Mouse (Mus musculus): ENCODE measurements around the gene 4930518I15Rik. TPM values are rescaled to one million over a fixed set of nuclear protein-coding genes. Genes with fewer than 3 reads are reported as not detected.
"Not testable (repeated sequence)": the region's sequence is repeated elsewhere in the genome, so short reads cannot be mapped to it uniquely, and the experiment has no call there.

The 4930518I15Rik gene
- total RNA-seq, 1 experiment from 2014 or later: 0.65 TPM

DNA sequence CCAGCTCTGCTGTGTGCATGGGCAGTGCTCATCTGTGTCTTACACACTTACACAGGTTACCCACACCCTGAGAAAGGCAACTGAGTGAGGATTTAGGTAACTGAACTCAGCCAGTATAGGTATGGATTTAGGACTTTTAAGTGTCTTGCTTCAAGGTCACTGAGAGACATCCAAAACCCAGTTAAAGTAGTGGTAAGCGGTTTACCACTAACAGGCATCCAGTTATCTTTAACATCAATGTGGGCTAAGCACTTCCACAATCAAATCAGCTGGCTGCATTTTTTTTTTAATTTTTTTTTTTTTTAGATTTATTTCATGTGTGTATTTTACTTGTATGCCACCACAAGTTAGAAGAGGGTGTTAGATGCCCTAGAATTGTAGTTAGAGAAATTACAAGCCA lies 1.4 kb downstream of the 4930518I15Rik start:
- no peak for ATAC-seq (replicated peaks in 1 of 2; ENCODE audit: insufficient read depth in 1 of 2, low FRiP score in 2 of 2, low TSS enrichment in 1 of 2, low read depth in 1 of 2, poor library complexity in 2 of 2, severe bottlenecking in 2 of 2)

- not testable (repeated sequence) for ATAC-seq (replicated peaks in 1 of 2; ENCODE audit: insufficient read depth in 1 of 2, low FRiP score in 2 of 2, low TSS enrichment in 1 of 2, low read depth in 1 of 2, poor library complexity in 2 of 2, severe bottlenecking in 2 of 2)
Measured at GRCm38 (mm10) chr2:156853999-156854771, 3.6 kb downstream of the 4930518I15Rik start.

- not testable (repeated sequence) for ATAC-seq (replicated peaks in 1 of 2; ENCODE audit: insufficient read depth in 1 of 2, low FRiP score in 2 of 2, low TSS enrichment in 1 of 2, low read depth in 1 of 2, poor library complexity in 2 of 2, severe bottlenecking in 2 of 2)
Measured at GRCm38 (mm10) chr2:156853584-156853983, 4.2 kb downstream of the 4930518I15Rik start.

- ATAC-seq (replicated peaks in 1 of 2; ENCODE audit: insufficient read depth in 1 of 2, low FRiP score in 2 of 2, low TSS enrichment in 1 of 2, low read depth in 1 of 2, poor library complexity in 2 of 2, severe bottlenecking in 2 of 2): peak in 1 of 2 experiments; percentile 27; a peak in 1 of 4 replicates
Measured at GRCm38 (mm10) chr2:156850505-156850904, 7.2 kb downstream of the 4930518I15Rik start.

- no peak for ATAC-seq (replicated peaks in 1 of 2; ENCODE audit: insufficient read depth in 1 of 2, low FRiP score in 2 of 2, low TSS enrichment in 1 of 2, low read depth in 1 of 2, poor library complexity in 2 of 2, severe bottlenecking in 2 of 2)
Measured at GRCm38 (mm10) chr2:156848526-156849182, 9.1 kb downstream of the 4930518I15Rik start.

- ATAC-seq (replicated peaks in 1 of 2; ENCODE audit: insufficient read depth in 1 of 2, low FRiP score in 2 of 2, low TSS enrichment in 1 of 2, low read depth in 1 of 2, poor library complexity in 2 of 2, severe bottlenecking in 2 of 2): no peak
Measured at GRCm38 (mm10) chr2:156847653-156848052, 10.1 kb downstream of the 4930518I15Rik start.

GRCm38 (mm10) chr2:156844715-156845114 lies 13.0 kb downstream of the 4930518I15Rik start:
- no peak for ATAC-seq (replicated peaks in 1 of 2; ENCODE audit: insufficient read depth in 1 of 2, low FRiP score in 2 of 2, low TSS enrichment in 1 of 2, low read depth in 1 of 2, poor library complexity in 2 of 2, severe bottlenecking in 2 of 2)

GRCm38 (mm10) chr2:156843331-156843730 lies 14.4 kb downstream of the 4930518I15Rik start:
- ATAC-seq (replicated peaks in 1 of 2; ENCODE audit: insufficient read depth in 1 of 2, low FRiP score in 2 of 2, low TSS enrichment in 1 of 2, low read depth in 1 of 2, poor library complexity in 2 of 2, severe bottlenecking in 2 of 2): no peak

DNA sequence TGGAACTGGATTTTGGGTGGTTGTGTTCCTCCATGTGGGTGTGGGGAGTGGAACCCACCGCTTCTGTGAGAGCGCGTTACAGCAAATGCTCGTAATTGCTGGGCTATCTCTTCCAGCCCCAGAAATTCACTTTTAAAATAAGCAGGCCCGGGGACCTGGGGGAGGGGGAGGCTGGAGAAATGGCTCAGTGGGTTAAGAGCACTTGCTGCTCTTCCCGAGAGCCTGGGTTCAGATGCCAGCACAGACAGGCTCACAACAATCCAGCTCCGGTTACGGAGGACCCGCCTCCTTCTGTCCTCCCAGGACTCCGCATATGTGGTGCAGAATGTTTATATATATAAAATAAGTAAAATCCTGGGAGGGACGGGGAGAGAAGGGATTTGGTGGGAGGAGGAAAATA lies 15.0 kb downstream of the 4930518I15Rik start:
- no peak for ATAC-seq (replicated peaks in 1 of 2; ENCODE audit: insufficient read depth in 1 of 2, low FRiP score in 2 of 2, low TSS enrichment in 1 of 2, low read depth in 1 of 2, poor library complexity in 2 of 2, severe bottlenecking in 2 of 2)

DNA sequence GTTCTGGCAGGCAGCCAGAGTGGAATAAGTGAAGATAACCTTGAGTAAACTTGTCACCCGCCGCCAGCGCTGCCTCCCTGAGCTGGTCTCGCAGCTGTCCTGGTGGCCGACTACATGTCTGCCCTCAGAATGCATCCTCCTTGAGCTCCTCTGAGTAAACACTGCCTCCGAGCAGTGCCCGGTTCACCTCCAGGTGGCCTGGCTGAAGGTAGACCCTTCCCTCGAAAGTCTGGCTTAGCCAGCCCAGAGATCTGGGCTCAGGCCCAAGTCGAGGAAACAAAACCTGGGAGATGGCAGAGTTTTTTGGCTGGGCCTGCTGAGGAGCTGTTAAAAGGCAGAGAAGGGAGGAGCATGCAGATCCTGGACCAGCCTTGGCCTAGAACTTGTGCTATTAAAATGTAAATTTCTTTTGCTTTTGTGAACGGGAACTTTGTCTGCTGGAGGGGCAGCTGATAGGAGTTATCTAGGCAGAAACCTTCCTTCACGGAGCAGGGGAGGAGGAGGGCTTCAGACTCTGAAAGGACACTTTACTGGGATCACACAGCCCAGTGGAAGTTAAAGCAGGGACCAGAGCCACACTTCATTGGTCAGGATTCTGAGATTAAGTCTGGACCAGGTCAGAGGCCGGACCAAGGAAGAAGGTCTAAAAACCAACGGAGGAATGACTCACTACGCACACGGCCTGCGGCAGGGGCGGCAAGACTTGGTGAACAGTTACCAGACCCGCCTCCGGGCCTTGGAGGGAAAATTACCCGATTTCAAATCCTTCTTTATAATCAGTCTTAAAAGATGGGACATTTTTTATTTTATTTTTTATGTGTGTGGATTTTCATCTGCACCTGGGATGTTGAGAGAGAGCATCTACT lies 15.7 kb downstream of the 4930518I15Rik start:
- peak in 1 of 2 experiments; percentile 17; a peak in 2 of 4 replicates for ATAC-seq (replicated peaks in 1 of 2; ENCODE audit: insufficient read depth in 1 of 2, low FRiP score in 2 of 2, low TSS enrichment in 1 of 2, low read depth in 1 of 2, poor library complexity in 2 of 2, severe bottlenecking in 2 of 2)

DNA sequence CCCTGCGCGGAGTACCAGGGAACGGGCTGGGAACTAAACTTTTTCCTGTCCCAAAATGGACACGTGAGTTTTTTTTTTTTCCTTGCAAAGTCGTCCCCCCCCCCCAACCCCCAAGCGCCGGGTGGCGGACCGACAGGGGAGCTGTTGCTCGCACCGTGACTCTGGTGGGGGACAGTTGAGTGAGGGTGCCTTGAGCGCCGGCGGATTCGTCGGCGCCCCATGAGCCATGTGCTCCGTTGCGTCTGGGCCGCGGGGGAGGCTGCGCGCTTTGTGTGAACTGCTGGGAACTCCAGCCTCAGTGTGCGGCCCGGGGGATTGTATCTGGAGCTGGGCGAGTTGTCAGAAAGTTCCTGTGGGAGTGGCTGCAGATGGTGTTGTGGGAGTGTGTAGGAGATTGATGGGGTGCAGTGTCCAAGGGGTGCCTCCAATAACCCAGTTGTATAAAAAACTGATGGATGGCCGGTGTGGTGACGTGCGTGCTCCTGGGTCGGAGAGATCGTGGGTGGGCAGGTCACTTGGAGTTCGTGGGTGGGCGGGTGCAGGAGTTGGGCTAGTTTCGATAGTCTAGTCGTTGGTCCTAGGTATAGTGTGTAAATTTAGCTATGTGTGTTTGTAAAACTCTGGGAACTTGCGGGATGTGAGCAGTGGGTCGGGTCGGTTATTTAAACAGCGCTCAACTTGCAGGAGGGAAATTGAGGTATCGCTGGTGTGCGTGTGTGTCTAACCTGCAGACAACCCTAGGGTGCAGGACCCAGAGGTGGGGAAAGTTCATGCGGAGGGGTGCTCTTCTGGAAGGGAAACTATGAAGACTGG lies 16.5 kb downstream of the 4930518I15Rik start:
- ATAC-seq (replicated peaks in 1 of 2; ENCODE audit: insufficient read depth in 1 of 2, low FRiP score in 2 of 2, low TSS enrichment in 1 of 2, low read depth in 1 of 2, poor library complexity in 2 of 2, severe bottlenecking in 2 of 2): peak; percentile 0 to 33; a peak in 1 of 4 replicates

GRCm38 (mm10) chr2:156840301-156841027 lies 17.3 kb downstream of the 4930518I15Rik start:
- peak in 1 of 2 experiments; percentile 22; a peak in 1 of 4 replicates for ATAC-seq (replicated peaks in 1 of 2; ENCODE audit: insufficient read depth in 1 of 2, low FRiP score in 2 of 2, low TSS enrichment in 1 of 2, low read depth in 1 of 2, poor library complexity in 2 of 2, severe bottlenecking in 2 of 2)

GRCm38 (mm10) chr2:156839319-156840191 lies 18.2 kb downstream of the 4930518I15Rik start, which contains the start of gene Tgif2:
TSS of gene Tgif2 (plus strand) at chr2:156840007.
- peak; percentile 54 to 72 for ATAC-seq (replicated peaks in 1 of 2; ENCODE audit: insufficient read depth in 1 of 2, low FRiP score in 2 of 2, low TSS enrichment in 1 of 2, low read depth in 1 of 2, poor library complexity in 2 of 2, severe bottlenecking in 2 of 2)

DNA sequence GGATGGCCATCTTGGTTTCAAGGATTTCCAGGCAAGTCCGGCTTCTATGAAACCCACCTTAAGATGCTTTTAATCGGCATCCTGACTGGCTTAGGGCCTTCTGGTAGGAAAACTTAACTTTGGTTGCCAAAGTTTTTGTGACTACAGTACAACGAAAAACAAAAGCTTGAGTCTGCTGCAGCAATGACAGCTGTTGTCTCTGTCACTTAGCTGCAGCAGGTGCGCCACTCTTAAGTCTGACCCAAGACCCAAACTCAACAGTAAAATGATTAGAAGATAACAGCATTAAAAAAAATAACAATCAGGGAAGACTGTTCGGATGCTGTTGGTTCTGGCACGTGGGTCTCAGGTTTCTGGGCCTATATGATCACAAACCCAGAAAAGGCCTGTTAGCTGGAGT lies 18.9 kb downstream of the 4930518I15Rik start:
- no peak for ATAC-seq (replicated peaks in 1 of 2; ENCODE audit: insufficient read depth in 1 of 2, low FRiP score in 2 of 2, low TSS enrichment in 1 of 2, low read depth in 1 of 2, poor library complexity in 2 of 2, severe bottlenecking in 2 of 2)

GRCm38 (mm10) chr2:156834336-156834735 lies 23.4 kb downstream of the 4930518I15Rik start:
- no peak for ATAC-seq (replicated peaks in 1 of 2; ENCODE audit: insufficient read depth in 1 of 2, low FRiP score in 2 of 2, low TSS enrichment in 1 of 2, low read depth in 1 of 2, poor library complexity in 2 of 2, severe bottlenecking in 2 of 2)
